Mouse (Mus musculus) large intestine, adult 2 months (tissue): ENCODE data around the gene Tmem128. TPM values are rescaled to one million over a fixed set of nuclear protein-coding genes. Genes with fewer than 3 reads are reported as not detected.

Source experiments
- DNase-seq: peaks from one replicate; pipeline ENCODE4 v3.0.0-alpha.2; 2012; ENCODE audit warnings: low read depth, low spot score
- WGBS: fragments of 180-500 bp; shearing (Covaris S2); methylation state at CpG from one replicate; pipeline ENCODE4 v1.1.7; 2018; 5-methylcytosine and 5-hydroxymethylcytosine counted together
- polyA plus RNA-seq: library from polyadenylated mRNA; depleted of rRNA; stranded (reverse); fragments of >200 nt; gene quantifications from 2 replicates; pipeline ENCODE4 v1.2.3, GENCODE M21; 2012; rRNA removed

The Tmem128 gene
- 39.5 and 40.4 TPM in 2 replicates for polyA plus RNA-seq

DNA sequence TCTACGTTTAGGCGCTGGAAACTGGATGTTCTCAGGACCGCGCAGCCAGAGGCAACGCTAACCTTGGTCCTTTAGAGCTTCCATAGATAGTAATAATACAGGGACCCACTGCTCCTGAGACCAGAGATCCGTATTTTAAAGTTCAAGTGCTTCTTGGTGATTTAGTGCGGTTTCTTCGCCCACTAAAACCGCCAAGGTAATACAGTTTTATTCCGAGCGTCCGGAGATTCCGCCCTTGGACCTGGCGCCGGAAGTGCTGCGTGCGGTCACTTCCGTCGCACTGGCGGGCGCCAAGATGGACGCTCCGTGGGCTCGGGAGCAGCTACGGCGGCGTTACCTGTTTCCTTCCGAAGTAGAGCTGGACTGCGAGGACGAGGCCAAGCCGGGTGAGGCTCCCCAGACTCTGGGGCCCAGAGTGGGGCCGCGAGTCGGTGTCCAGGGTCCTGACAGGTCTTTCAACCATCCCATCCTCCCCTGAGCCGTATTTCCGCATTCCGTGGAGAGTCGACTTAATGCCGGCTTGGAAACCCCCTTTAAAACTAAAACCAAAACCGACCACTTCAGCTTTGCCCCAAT lies at the start of gene Tmem128:
Gene Tmem128 (plus strand): TSS at position 79 of the 576 bp plus-strand sequence.
- WGBS, result under 1% methylated on average over 40 of the region's 40 CpGs

DNA sequence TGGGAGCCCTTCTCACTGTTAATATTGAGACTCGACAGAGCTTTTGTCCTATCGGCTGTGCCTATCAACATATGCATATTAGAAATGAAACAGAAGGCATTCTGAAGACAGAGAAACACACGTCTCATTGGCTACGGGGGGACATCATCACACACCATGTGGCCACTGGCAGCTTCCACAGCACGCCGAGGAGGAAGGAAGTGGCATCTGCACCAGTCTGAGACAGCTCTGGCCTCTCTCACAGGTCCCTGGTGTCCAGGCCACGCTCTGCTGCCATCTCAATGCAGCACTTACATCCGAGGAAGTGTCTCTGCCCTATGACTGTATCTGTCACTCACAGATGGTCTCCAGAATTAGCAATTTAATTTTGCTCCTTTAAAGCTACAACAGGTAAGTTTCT lies 48.3 kb upstream of the Tmem128 start:
- 89% methylated on average over 8 of the region's 8 CpGs for WGBS
- no peak for DNase-seq

More for the DNA sequence above, at the start of gene Tmem128:
- peak; percentile 29 for DNase-seq

DNA sequence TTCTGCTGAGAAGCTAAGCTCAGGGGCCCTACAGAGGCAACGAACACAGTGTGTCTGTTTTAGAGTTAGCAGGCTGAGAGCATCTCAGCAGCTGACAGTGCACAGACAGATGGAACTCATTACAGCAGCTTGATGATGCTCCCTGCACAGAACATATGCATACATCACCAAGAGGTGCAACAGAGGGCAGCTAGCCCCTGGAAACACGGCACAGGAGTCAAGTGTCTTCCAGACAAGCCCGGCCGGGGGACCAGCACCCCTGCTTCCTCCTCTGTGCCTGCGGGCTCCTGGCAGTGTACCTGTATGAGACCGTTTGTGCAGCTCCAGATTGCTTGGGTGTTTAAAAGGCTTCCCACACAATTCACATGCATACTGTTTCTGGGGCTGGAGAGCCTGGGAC lies 47.0 kb upstream of the Tmem128 start:
- 83% methylated on average over 6 of the region's 6 CpGs for WGBS
- DNase-seq, result no peak

DNA sequence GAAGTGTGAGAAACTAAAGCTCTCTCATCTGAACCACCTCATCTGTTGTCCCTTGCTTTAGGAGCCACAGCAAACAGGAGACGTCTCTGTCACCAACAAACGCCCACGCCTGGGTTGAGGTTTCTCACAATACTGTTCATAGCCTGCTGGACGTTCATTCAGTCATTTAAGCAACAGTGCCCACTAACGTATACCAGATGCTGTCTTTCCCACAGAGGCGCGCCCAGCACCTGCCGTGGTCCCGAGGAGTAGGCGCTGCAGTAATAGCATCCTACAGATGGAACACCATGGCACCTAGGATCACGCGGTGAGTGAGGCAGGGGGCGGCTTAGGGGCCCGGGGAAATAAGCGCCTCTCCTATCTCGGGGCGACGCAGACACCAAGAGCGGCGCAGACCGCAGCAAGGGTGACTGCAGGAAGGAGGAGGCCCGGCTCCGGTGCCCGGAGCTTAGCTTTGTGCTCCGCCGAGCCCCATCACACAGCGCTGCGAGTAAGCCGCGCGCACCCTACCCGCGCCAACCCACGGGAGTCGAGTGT lies 40.1 kb upstream of the Tmem128 start:
- DNase-seq, result peak; percentile 14
- WGBS, result under 1% methylated on average over 35 of the region's 35 CpGs

DNA sequence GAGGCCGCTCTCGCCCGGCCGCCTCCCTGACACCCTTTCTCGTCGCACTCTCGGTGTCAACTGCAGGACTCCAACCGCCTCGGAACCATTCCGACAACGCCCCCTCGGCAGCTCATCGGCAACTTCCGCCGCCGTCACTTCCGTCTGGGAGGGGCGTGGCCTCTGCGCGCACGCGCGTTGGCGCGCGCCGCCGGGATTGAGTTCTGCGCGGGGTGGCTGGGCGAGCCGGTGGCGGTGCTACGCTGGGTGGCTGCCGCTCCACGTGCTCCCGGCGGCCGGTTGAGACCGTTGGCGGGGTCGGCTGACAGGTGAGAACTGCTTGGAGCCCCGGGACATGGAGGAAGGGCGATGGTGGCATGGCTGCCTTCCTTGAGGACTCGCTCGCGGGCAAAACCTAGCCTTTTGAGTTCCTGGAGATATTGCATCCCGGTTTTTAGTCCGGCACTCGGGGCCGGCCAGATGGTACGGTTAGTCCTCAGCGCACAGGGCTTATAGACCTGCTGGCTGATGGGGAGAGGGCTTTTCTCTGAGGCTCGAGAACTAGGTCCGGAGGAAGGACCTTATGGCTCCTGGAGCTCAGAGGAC lies 39.6 kb upstream of the Tmem128 start, which contains the start of the genes Zbtb49 and Lyar:
Gene Zbtb49 (minus strand): TSS at position 130 of the 585 bp plus-strand sequence.
Gene Lyar (plus strand): TSS at position 143 of the 585 bp plus-strand sequence.
- WGBS, result 0% methylated on average over 55 of the region's 55 CpGs
- peak; percentile 82 for DNase-seq

DNA sequence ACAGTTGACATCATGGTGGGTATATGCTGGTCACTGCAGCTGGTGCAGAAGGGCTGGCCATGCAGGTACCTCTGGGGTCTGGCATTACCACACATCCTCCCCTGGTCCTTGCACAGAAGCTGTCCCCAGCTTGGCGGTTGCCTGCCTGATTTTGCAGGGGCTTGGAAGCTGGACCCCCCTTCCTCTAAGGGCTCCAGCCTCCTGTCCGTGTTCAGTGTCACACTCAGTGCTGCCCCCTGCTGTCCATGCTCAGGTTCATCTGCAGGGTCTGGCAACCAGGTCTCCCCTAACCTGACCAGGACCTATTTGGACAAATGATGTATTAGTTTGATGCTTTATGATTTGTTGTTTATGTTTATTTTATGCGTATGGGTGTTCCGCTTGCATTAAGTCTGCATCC lies 24.6 kb upstream of the Tmem128 start:
- no peak for DNase-seq
- 74% methylated on average over 4 of the region's 4 CpGs for WGBS

DNA sequence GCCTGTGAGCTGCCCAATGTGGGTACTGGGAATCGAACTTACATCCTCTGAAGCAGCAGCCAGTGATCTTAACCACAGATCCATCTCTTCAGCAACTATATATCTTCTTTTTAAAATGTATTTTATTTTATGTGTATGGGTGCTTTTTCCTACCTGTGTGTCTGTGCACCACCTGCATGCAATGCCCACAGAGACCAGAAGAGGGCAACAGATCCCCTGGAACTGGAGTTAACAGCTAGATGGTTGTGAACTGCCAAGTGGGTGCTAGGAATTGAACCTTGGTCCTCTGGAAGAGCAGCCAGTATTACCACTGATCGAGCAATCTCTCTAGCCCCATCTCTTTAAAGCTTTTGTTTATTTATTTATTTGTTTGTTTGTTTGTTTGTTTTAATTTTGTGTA lies 23.4 kb upstream of the Tmem128 start:
- DNase-seq, result no peak
- WGBS, result 96% methylated on average over 2 of the region's 2 CpGs

DNA sequence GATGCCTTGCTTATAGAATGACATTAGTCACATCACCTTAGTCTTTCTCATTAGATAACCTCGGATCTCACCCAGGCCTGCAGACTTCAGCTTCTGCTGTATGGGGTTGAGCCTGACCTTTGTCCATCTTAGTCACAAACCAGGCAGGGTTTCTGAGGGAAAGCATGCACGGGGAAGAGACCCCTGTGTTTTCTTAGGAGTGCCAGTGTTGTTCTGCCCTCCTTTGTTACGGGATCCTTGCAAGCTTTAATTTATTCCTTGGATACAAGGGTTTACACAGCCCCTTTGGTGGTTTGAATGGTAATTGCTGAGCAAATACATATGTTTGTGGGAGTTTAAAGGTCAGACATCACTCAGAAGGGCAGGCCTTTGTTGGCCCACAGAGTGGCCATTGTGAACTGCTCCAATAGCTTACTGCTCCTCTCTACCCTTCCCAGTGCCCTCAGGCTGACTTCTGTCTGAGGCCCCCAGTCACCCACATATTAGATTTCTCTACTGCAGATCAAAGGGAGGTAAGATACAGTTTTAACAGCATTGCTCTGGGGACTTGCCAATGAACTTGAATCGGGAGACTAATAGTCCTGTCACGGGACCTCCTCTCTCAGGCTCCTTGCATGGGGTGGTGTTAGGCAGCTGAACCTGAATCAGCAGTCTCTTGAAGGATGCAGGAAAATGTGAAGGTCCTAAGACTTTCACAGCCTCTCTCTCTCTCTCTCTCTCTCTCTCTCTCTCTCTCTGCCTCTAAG lies 19.1 kb upstream of the Tmem128 start:
- 29% methylated on average over 5 of the region's 5 CpGs for WGBS
- no peak for DNase-seq

DNA sequence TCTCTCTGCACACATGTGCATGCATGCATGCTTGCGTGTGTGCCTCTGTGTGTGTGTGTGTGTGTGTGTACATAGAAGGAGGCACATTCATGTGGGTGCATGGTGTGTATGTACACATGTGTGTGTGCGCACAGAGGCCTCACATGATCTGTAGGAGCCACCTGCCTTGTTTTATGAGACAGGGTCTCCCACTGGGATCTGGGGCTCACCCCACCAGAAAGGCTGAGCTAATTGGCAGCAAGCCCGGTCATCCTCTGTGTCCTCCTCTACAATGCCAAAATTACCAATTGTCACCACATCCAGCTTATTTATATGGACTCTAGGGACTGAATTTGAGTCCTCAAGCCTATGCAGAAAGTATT lies 18.5 kb upstream of the Tmem128 start:
- no peak for DNase-seq
- 87% methylated on average over 3 of the region's 3 CpGs for WGBS

DNA sequence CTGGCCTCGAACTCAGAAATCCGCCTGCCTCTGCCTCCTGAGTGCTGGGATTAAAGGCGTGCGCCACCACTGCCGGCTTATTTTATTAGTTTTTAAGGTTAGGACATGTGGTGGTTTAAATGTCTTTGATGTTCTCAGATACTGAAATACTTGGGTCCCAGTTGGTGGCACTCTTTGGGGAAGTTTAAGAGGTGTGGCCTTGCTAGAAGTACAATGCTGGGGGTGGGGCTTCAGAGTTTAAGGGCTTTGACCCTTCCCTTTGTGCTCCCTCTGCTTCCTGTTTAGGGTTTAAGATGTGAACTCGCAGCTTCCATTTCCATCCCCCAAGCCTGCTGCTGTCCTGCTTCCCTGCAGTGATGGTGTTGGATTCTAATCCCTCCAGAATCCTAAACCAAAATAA lies 18.0 kb upstream of the Tmem128 start:
- WGBS, result 82% methylated on average over 6 of the region's 6 CpGs
- DNase-seq, result no peak

DNA sequence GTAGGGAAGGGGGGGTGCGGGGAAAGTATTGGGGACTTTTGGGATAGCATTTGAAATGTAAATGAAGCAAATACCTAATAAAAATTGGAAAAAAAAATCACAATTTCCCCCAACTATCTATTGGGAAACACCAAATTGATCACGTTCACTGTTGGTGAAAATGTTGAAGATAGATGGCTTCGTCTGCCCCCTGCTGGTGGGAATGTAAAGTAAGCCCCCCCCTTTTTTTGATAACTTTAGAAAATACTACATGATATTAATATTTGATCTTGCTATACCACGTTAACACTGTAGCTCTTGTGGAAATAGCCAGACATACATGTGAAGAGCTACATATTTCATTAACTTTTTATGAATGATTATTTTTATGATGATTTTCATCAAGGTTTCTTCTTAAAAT lies 4.8 kb upstream of the Tmem128 start:
- WGBS, result 33% methylated on average over 4 of the region's 4 CpGs

DNA sequence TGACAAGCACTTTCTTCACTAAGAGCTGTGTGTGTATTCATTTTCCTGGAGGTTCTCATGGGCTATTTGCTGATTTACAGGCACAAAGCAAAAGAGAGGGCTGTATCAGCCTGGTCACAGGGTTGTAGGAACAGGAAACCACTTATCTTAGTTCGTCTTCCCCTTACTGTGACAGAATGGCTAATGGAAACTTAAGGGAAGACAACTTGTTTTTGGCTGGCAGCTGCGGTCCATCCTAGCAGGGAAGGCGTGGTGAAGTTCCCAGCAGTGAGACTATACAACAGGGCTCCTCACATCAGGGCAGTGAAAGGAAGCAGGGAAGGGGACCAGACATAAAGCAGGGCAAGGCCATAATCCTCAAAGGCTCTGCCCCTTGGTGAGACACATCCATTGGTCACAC lies 4.3 kb upstream of the Tmem128 start:
- WGBS, result 73% methylated on average over 3 of the region's 3 CpGs
- DNase-seq, result no peak

More for the DNA sequence above, 4.8 kb upstream of the Tmem128 start:
- no peak for DNase-seq

DNA sequence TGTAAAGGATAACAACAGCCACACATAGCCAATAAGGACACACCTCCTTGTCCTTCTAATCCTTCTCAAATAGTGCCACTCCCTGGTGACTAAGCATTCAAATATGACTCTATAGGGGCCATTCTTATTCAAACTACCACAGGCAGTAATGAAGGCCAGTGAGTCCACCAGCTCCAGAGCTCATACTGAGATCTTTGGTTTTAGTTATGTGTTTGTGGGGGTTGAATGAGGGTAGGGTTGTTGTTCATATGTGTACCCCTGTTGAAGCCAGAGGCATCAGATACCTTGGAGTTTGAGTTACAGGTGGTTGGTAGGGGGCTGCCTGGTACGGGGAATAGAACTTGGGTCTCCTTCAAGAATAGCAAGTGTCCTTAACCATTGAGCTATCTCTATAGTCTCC lies 3.4 kb upstream of the Tmem128 start:
- WGBS, result 90% methylated on average over 1 of the region's 1 CpGs
- DNase-seq, result no peak

DNA sequence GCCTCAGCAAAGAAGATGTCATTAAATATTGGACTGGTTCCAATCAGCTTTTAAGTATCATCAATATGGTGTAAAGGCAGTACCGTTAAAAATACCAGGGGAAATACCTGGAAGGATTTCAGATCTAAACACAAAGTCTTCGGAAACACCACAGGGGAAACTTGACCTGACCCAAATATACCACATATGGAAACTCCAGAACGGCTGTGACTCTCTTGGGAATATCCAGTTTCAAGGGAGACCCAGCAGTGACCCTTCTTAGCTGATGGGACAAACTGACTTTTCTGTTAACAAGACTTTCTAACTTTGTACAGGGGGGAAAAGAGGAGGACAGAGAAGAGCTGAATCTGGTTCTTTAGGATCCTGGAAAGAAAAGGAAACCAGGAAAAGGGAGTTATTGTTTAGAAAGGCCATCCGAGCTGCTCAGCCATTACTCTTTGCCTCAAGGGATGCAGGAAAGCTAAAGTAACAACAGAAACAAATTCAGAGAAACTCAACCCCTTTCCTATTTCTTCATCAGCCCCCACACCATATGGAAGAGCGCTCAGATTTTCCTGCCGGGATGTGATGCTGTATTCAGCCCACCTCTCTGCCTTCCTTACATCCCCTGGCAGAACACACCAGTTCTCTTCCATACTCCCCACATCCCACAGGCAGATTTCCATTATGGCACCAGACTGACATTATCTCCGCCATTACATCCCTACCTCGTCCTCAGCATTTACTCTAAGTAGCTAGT lies 1.8 kb upstream of the Tmem128 start:
- 85% methylated on average over 8 of the region's 8 CpGs for WGBS
- DNase-seq, result no peak

DNA sequence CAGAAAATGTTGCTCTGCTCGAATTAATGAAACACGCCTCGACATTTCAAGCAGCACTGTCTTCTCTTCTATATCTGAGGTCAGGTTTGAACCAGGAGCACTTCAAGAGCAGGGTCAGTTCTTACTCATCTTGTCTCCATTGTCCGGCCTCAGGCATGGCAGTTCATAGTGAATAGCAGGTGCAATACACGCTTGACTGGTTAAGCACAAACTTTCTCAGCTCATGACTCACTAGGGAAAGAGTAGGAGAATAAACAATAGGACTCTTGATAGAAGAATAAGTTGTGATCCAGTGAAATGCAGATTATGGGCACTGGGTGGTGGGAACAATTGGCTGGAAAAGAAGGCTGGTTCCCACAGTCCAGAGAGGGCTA lies 1.2 kb upstream of the Tmem128 start:
- DNase-seq, result no peak
- 91% methylated on average over 5 of the region's 5 CpGs for WGBS

DNA sequence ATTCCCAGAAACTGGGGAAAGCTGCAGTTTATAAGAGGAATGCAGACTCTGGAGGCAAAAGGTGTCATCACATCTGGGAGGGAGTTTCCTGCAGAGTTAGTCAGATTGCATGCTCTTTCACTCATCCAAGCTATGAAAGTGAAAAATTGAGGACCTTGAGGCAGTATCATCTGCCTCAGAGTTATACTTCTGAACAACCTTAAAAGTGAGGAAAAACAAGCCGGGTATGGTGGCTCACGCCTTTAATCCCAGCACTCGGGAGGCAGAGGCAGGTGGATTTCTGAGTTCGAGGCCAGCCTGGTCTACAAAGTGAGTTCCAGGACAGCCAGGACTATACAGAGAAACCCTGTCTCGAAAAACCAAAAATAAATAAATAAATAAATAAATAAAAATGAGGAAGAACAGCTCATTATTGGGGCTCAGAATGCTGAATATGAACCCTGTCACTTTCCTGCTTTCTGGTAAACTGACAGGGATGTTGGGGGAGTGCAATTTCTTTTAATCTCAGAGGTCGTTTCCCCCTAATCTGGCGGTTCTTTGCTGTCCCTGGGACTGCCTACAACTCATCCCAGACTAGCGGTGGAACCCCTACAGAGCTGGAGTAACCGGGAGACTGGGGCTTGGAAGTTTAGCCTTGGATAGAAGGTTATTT lies 404 bp upstream of the Tmem128 start:
- 36% methylated on average over 9 of the region's 9 CpGs for WGBS
- DNase-seq, result no peak

DNA sequence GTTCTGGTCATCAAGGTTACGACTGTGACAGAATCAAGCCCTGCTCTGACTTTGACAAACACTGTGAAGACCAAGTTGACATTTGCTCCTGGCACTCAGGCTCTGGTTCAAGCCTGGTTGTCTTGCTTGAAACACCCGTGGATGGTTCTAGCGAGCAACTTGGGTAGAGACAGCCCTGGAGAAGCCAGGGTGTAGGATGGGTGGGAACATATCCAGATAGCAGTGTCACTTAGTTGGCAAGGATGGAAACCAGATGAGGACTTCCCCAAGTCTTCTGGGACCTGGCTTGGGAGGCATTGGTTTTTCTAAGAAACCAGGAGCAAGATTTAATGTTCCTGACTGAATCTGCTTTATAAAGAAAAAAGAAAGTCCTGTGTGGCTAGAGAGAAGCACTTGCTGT lies 11.0 kb downstream of the Tmem128 start:
- WGBS, result 85% methylated on average over 3 of the region's 3 CpGs
- no peak for DNase-seq

DNA sequence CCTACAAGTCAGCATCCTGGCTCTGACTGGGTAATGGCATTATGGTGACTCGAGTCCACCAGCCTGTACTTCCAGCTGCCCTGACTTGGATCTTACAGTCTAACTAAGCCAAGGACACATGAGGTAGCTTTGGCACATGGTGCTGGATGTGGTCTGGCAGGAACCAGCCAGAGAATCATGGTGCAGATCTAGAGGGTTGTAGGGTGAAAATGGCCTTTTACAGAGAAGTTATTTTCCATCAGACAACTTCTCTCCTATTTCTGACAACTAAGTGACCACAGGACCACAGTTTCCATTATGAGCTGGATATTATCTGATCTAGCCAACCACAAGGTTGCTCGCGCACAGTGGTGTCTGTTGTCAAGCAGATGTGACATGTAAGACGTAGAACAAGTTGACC lies 13.8 kb downstream of the Tmem128 start:
- no peak for DNase-seq
- WGBS, result 84% methylated on average over 4 of the region's 4 CpGs

DNA sequence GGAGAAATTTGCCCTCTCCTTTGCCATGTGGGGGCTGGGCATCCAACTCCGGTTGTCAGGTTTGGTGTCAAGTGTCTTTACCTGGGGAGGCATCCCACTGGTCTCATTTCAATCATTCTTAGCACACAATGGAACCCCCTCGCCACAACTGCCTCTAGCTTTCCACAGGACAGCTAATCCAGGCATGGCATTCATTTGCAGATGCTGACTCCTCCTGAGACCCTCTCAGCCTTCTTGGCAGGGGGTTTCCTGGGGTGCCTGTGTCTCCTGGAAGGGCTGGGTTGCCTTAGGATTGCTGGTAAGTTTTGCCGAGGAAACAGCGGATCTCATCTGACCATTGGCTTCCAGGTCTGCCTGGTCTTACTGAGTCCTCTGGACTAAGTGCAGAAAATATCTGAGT lies 15.8 kb downstream of the Tmem128 start, which contains the start of gene Otop1:
Gene Otop1 (plus strand): TSS at position 202 of the 400 bp plus-strand sequence.
- no peak for DNase-seq
- WGBS, result 27% methylated on average over 4 of the region's 4 CpGs

DNA sequence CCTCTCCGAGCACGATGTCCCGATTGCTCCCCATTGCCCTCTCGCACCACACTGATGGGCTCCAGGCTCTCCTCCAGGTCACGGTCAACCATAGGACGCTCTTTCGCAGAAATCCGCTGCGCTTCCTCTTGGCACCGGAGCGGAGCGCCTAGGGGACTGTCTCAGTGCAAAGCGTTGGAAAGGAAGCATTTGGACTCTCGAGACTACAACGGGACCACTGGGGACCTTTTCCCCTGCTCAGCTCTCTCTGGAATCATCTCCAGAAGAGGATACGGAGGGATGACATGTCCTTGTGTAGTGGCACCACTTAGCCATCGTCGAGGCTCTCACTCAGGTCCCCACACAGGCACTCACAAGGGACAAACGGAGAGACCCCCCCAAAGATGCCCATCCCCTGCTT lies 16.5 kb downstream of the Tmem128 start:
- WGBS, result 3% methylated on average over 19 of the region's 19 CpGs
- DNase-seq, result no peak
